Mouse (Mus musculus) lung, postnatal 0 days (tissue): ENCODE data around the gene Ermn. TPM values are rescaled to one million over a fixed set of nuclear protein-coding genes. Genes with fewer than 3 reads are reported as not detected.

Source experiments
- ATAC-seq: fragments of 200-750 bp; cut with Nextera tagmentation; 2 replicates; pipeline ENCODE4 v1.8.0; 2017; ENCODE audit warnings: moderate library complexity
- DNase-seq: peaks from one replicate; pipeline ENCODE4 v3.0.0-alpha.2; 2016; ENCODE audit warnings: low spot score
- H3K27ac ChIP-seq: fragments of 300-500 bp; sonication (generic); 2 replicates; pipeline ENCODE4 v1.5.1; 2014; ENCODE audit warnings: antibody characterized with exemption, mild to moderate bottlenecking, low read length, mixed read lengths
- H3K27me3 ChIP-seq: fragments of 300-500 bp; sonication (generic); replicated peaks from 2 replicates; pipeline ENCODE4 v1.6.1; 2014; ENCODE audit warnings: low read length, mixed read lengths; ENCODE audit not compliant: insufficient read depth
- H3K36me3 ChIP-seq: fragments of 300-500 bp; sonication (generic); 2 replicates; pipeline ENCODE4 v1.6.1; 2014; ENCODE audit warnings: low read length, mixed read lengths; ENCODE audit not compliant: insufficient read depth
- H3K4me1 ChIP-seq: fragments of 300-500 bp; sonication (generic); 2 replicates; pipeline ENCODE4 v1.6.1; 2014; ENCODE audit warnings: antibody characterized with exemption, low read depth, low read length, mixed read lengths; ENCODE audit not compliant: insufficient read depth
- H3K4me2 ChIP-seq: fragments of 300-500 bp; sonication (generic); replicated peaks from 2 replicates; pipeline ENCODE4 v1.6.1; 2014; ENCODE audit warnings: low read depth, mild to moderate bottlenecking, low read length, moderate library complexity, mixed read lengths
- H3K4me3 ChIP-seq: fragments of 300-500 bp; sonication (generic); 2 replicates; pipeline ENCODE4 v1.5.1; 2014; ENCODE audit warnings: low read depth, low read length
- H3K9ac ChIP-seq: fragments of 300-500 bp; sonication (generic); replicated peaks from 2 replicates; pipeline ENCODE4 v1.6.1; 2014; ENCODE audit warnings: low read depth, mild to moderate bottlenecking
- H3K9me3 ChIP-seq: fragments of 300-500 bp; sonication (generic); 2 replicates; pipeline ENCODE4 v1.6.1; 2016; ENCODE audit warnings: low read length, mixed read lengths
- CTCF ChIP-seq: IDR thresholded peaks from 2 replicates; pipeline ENCODE4 v1.5.1; 2016; ENCODE audit warnings: antibody characterized with exemption, mild to moderate bottlenecking
- EP300 ChIP-seq: IDR thresholded peaks from 2 replicates; pipeline ENCODE4 v1.6.1; 2016; ENCODE audit warnings: antibody characterized with exemption, mild to moderate bottlenecking, control low read depth
- WGBS: fragments of 180-500 bp; shearing (Covaris S2); extraction: QIAGEN DNeasy Blood & Tissue Kit; methylation state at CpG from one replicate; pipeline ENCODE4 v1.1.7; 2014; 5-methylcytosine and 5-hydroxymethylcytosine counted together
- polyA plus RNA-seq: library from polyadenylated mRNA; unstranded; fragments of >200 nt; fragmentation: Nextera tagmentation; extraction: Ambion mirVana; gene quantifications from 2 replicates; pipeline ENCODE4 v1.2.1, GENCODE M21; 2015

Ermn gene
- polyA plus RNA-seq, 1 experiment from 2014 or later = 0.04 TPM

- Histone ChIP-seq H3K4me1 (no peaks in the 10 kb centered on the region; the same call in 1 of the 2 replicates), H3K4me2 (peak within 1 kb of the TSS; percentile 58), H3K36me3 (no peaks in the 10 kb centered on the region), H3K4me3 (peak within 1 kb of the TSS; percentile 33), H3K27ac (no peak within 1 kb of the TSS; the same call in 1 of the 2 replicates), H3K9me3 (no peaks in the 10 kb centered on the region), H3K27me3 (no peaks in the 10 kb centered on the region), H3K9ac (no peak within 1 kb of the TSS)
- no peak for TF ChIP-seq CTCF
- no peak for TF ChIP-seq EP300
- 18% methylated on average over 12 of the region's 12 CpGs for WGBS
- DNase-seq (peak; percentile 51), ATAC-seq (peak; percentile 62)
These were observed 54.8 kb downstream of the Ermn start, which contains the start of gene Galnt5 for GRCm38 (mm10) chr2:57997752-57998430. TSS of gene Galnt5 (plus strand) at chr2:57997884.

Other genes starting within 250 kb of the Ermn start
- 0.33 and 0.68 TPM in 2 replicates for gene Galnt5, start 55.0 kb downstream of the Ermn start, polyA plus RNA-seq
- gene Cytip, start 142.7 kb upstream of the Ermn start, polyA plus RNA-seq = 16.3 and 19.0 TPM in 2 replicates